Mouse (Mus musculus) liver, adult 2 months (tissue): ENCODE results near the gene Rpl24.

Experiments used
- CTCF ChIP-seq: fragments of 200-500 bp; IDR thresholded peaks from 2 replicates; pipeline ENCODE4 v1.5.1; 2011; ENCODE audit warnings: low read depth, low read length, control low read depth
- POLR2A ChIP-seq: fragments of 200-500 bp; IDR thresholded peaks from 2 replicates; pipeline ENCODE4 v1.6.1; 2011; ENCODE audit warnings: low read length, control low read depth; ENCODE audit not compliant: insufficient read depth; ENCODE audit errors: extremely low read depth

GRCm38 (mm10) chr16:55933681-55934343, 32.3 kb upstream of the Rpl24 start:
- TF ChIP-seq CTCF: no peak
- TF ChIP-seq POLR2A: no peak
